Mouse (Mus musculus) cerebellum, adult 2 months (tissue): ENCODE results near the gene Pop7.

ENCODE experiments used
- CTCF ChIP-seq: fragments of 200-500 bp; IDR thresholded peaks from 2 replicates; pipeline ENCODE4 v1.5.1; 2011; ENCODE audit warnings: low read depth, mild to moderate bottlenecking, control low read depth, low read length, moderate library complexity, borderline replicate concordance; ENCODE audit not compliant: insufficient read depth
- POLR2A ChIP-seq: fragments of 200-500 bp; IDR thresholded peaks from 2 replicates; pipeline ENCODE4 v1.6.1; 2011; ENCODE audit warnings: low read length, control low read depth, borderline replicate concordance; ENCODE audit not compliant: insufficient read depth

GRCm38 (mm10) chr5:137510014-137510501, 7.7 kb upstream of the Pop7 start:
- TF ChIP-seq CTCF = no peak
- no peak for TF ChIP-seq POLR2A
